ENCODE assay signal across 8 mouse cellular contexts in genomic region chr5:142424627-142425349, GRCm38 (mm10). TPM values are rescaled to one million over a fixed set of nuclear protein-coding genes. Genes with fewer than 3 reads are reported as not detected.
DNase-seq lines count a peak whose midpoint lies in the region; ATAC-seq lines count a peak whose summit lies in the region.

No protein-coding gene starts in this region.

- WGBS in embryonic facial prominence, embryonic 12.5 days = 53% methylated on average over 13 of the region's 13 CpGs
- 28% methylated on average over 13 of the region's 13 CpGs for WGBS in heart, embryonic 13.5 days
- WGBS in kidney, embryonic 15.5 days = 38% methylated on average over 13 of the region's 13 CpGs
- 29% methylated on average over 13 of the region's 13 CpGs for WGBS in stomach, embryonic 16.5 days

- no peak overlapping the region for H3K4me2 ChIP-seq in embryonic facial prominence, embryonic 12.5 days (replicated peaks)
- peak overlapping the region; percentile 47 for H3K4me2 ChIP-seq in heart, embryonic 13.5 days
- peak overlapping the region; percentile 33 for H3K4me2 ChIP-seq in kidney, embryonic 15.5 days
- peak overlapping the region; percentile 36; the same call in 1 of the 2 replicates for H3K4me2 ChIP-seq in stomach, embryonic 16.5 days (ENCODE audit: low read depth, low read length)

- no peak overlapping the region for H3K4me3 ChIP-seq in embryonic facial prominence, embryonic 12.5 days
- H3K4me3 ChIP-seq in heart, embryonic 13.5 days = peak overlapping the region; percentile 10; the same call in 1 of the 2 replicates
- H3K4me3 ChIP-seq in kidney, embryonic 15.5 days (replicated peaks) = no peak overlapping the region
- H3K4me3 ChIP-seq in stomach, embryonic 16.5 days (replicated peaks; ENCODE audit: low read length) = peak overlapping the region; percentile 2; the same call in 1 of the 2 replicates

- DNase-seq in layer of hippocampus, adult 11-12 months (ENCODE audit: low spot score) = peak; percentile 47
- DNase-seq in layer of hippocampus, postnatal 36 days = no peak
- peak; percentile 88 for DNase-seq in lung, postnatal 10 days
- no peak for DNase-seq in frontal cortex, postnatal 36 days (ENCODE audit: low spot score in 2 of 2)

- no peaks in the 10 kb centered on the region for H3K9me3 ChIP-seq in embryonic facial prominence, embryonic 12.5 days
- H3K9me3 ChIP-seq in heart, embryonic 13.5 days = no peaks in the 10 kb centered on the region
- no peaks in the 10 kb centered on the region for H3K9me3 ChIP-seq in kidney, embryonic 15.5 days (replicated peaks)
- no peaks in the 10 kb centered on the region for H3K9me3 ChIP-seq in stomach, embryonic 16.5 days (replicated peaks; ENCODE audit: control insufficient read depth, low read length)

- H3K9ac ChIP-seq in embryonic facial prominence, embryonic 12.5 days = no peak overlapping the region; the same call in 1 of the 2 replicates
- peak overlapping the region; percentile 15 for H3K9ac ChIP-seq in heart, embryonic 13.5 days
- H3K9ac ChIP-seq in kidney, embryonic 15.5 days = no peak overlapping the region; the same call in 1 of the 2 replicates
- peak overlapping the region; percentile 53 for H3K9ac ChIP-seq in stomach, embryonic 16.5 days (ENCODE audit: low read length)

- H3K36me3 ChIP-seq in embryonic facial prominence, embryonic 12.5 days = peaks cover 18% of the 10 kb centered on the region
- H3K36me3 ChIP-seq in heart, embryonic 13.5 days = peaks cover 16% of the 10 kb centered on the region
- peaks cover 27% of the 10 kb centered on the region for H3K36me3 ChIP-seq in kidney, embryonic 15.5 days
- H3K36me3 ChIP-seq in stomach, embryonic 16.5 days (ENCODE audit: control insufficient read depth, insufficient read depth, low read length) = no peaks in the 10 kb centered on the region

- H3K27me3 ChIP-seq in embryonic facial prominence, embryonic 12.5 days = no peaks in the 10 kb centered on the region
- no peaks in the 10 kb centered on the region for H3K27me3 ChIP-seq in heart, embryonic 13.5 days (replicated peaks)
- no peaks in the 10 kb centered on the region for H3K27me3 ChIP-seq in kidney, embryonic 15.5 days
- no peaks in the 10 kb centered on the region for H3K27me3 ChIP-seq in stomach, embryonic 16.5 days (ENCODE audit: control insufficient read depth, insufficient read depth, low read length)

- H3K27ac ChIP-seq in embryonic facial prominence, embryonic 12.5 days = peak overlapping the region; percentile 66
- peak overlapping the region; percentile 94 for H3K27ac ChIP-seq in heart, embryonic 13.5 days (replicated peaks)
- peak overlapping the region; percentile 93 for H3K27ac ChIP-seq in kidney, embryonic 15.5 days
- peak overlapping the region; percentile 97 for H3K27ac ChIP-seq in stomach, embryonic 16.5 days (ENCODE audit: low read length)

- no peak for ATAC-seq in embryonic facial prominence, embryonic 12.5 days (ENCODE audit: insufficient number of reproducible peaks, insufficient read depth, low FRiP score, low TSS enrichment)
- ATAC-seq in heart, embryonic 13.5 days (ENCODE audit: extremely low read depth, insufficient number of reproducible peaks, low FRiP score, low TSS enrichment) = peak; percentile 39
- ATAC-seq in kidney, embryonic 15.5 days (replicated peaks; ENCODE audit: low FRiP score) = peak; percentile 77
- peak; percentile 83 for ATAC-seq in stomach, embryonic 16.5 days (ENCODE audit: insufficient read depth, low FRiP score)

- H3K4me1 ChIP-seq in embryonic facial prominence, embryonic 12.5 days = peaks cover 18% of the 10 kb centered on the region
- peaks cover 90% of the 10 kb centered on the region for H3K4me1 ChIP-seq in heart, embryonic 13.5 days
- H3K4me1 ChIP-seq in kidney, embryonic 15.5 days = peaks cover 49% of the 10 kb centered on the region
- H3K4me1 ChIP-seq in stomach, embryonic 16.5 days (ENCODE audit: control insufficient read depth, insufficient read depth, low read length) = peaks cover 31% of the 10 kb centered on the region

RNA-seq across cellular contexts. Expression of gene Foxk1, which starts 23.5 kb away (rescaled TPM):
- 10 to 100 TPM; 47.9 to 52.2 TPM for total RNA-seq in layer of hippocampus, postnatal 36 days (2021)
- 7.0 and 8.4 TPM in 2 replicates for polyA plus RNA-seq in embryonic facial prominence, embryonic 12.5 days (2016; fragmentation: Nextera tagmentation; extraction: Ambion mirVana)
- polyA plus RNA-seq in heart, embryonic 13.5 days (2015; fragmentation: Nextera tagmentation; extraction: Ambion mirVana) = 3.4 and 4.3 TPM in 2 replicates
- polyA plus RNA-seq in kidney, embryonic 15.5 days (2015; fragmentation: Nextera tagmentation; extraction: Ambion mirVana) = 6.4 and 7.7 TPM in 2 replicates
- 3.5 and 3.7 TPM in 2 replicates for polyA plus RNA-seq in stomach, embryonic 16.5 days (2015; fragmentation: Nextera tagmentation; extraction: Ambion mirVana)

RNA-seq across cellular contexts. Expression of gene Ap5z1, which starts 39.0 kb away (rescaled TPM):
- 10 to 100 TPM; 19.7 to 31.9 TPM for total RNA-seq in layer of hippocampus, postnatal 36 days (2021)
- polyA plus RNA-seq in embryonic facial prominence, embryonic 12.5 days (2016; fragmentation: Nextera tagmentation; extraction: Ambion mirVana) = 10.8 and 12.4 TPM in 2 replicates
- 6.9 and 7.4 TPM in 2 replicates for polyA plus RNA-seq in heart, embryonic 13.5 days (2015; fragmentation: Nextera tagmentation; extraction: Ambion mirVana)
- 10.2 and 12.9 TPM in 2 replicates for polyA plus RNA-seq in kidney, embryonic 15.5 days (2015; fragmentation: Nextera tagmentation; extraction: Ambion mirVana)
- 9.5 and 10.4 TPM in 2 replicates for polyA plus RNA-seq in stomach, embryonic 16.5 days (2015; fragmentation: Nextera tagmentation; extraction: Ambion mirVana)

Comparison
In these comparisons a context has a peak if more than half of its experiments do, and no peak if none do; other contexts are left out.
1. DNase-seq: peak in layer of hippocampus, adult 11-12 months (single experiment) and lung, postnatal 10 days (single experiment); none in layer of hippocampus, postnatal 36 days (0 of 2) and frontal cortex, postnatal 36 days (0 of 2).
2. H3K4me3 ChIP-seq: peak in heart, embryonic 13.5 days (single experiment) and stomach, embryonic 16.5 days (single experiment); none in embryonic facial prominence, embryonic 12.5 days (single experiment) and kidney, embryonic 15.5 days (single experiment).
3. H3K9ac ChIP-seq: peak in heart, embryonic 13.5 days (single experiment) and stomach, embryonic 16.5 days (single experiment); none in embryonic facial prominence, embryonic 12.5 days (single experiment) and kidney, embryonic 15.5 days (single experiment).
4. Peak in every context shown above with its lines, with median percentiles within 50 percentile points of each other: H3K27ac ChIP-seq.